Mouse (Mus musculus) forebrain, embryonic 16.5 days (tissue): ENCODE data around the gene Casp6. TPM values are rescaled to one million over a fixed set of nuclear protein-coding genes. Genes with fewer than 3 reads are reported as not detected.

Experiments used
- polyA plus RNA-seq: library from polyadenylated mRNA; unstranded; fragments of >200 nt; fragmentation: Nextera tagmentation; extraction: Ambion mirVana; gene quantifications from 2 replicates; pipeline ENCODE4 v1.2.1, GENCODE M21; 2015

Gene Casp6
- polyA plus RNA-seq, 1 experiment from 2014 or later: 27.4 TPM

Other genes starting within 250 kb of the Casp6 start
- gene Egf, start 146.1 kb upstream of the Casp6 start, polyA plus RNA-seq: 1.4 and 3.0 TPM in 2 replicates
- gene Lrit3, start 97.4 kb upstream of the Casp6 start, polyA plus RNA-seq: not detected in 2 replicates
- gene Rrh, start 78.8 kb upstream of the Casp6 start, polyA plus RNA-seq: 0.25 TPM in 1 of 2 replicates, not detected in the other
- gene Gar1, start 70.0 kb upstream of the Casp6 start, polyA plus RNA-seq: 44.7 and 45.3 TPM in 2 replicates
- 0.22 and 0.26 TPM in 2 replicates for gene Cfi, start 65.5 kb upstream of the Casp6 start, polyA plus RNA-seq
- gene Pla2g12a, start 22.8 kb upstream of the Casp6 start, polyA plus RNA-seq: 32.2 and 34.0 TPM in 2 replicates
- 4.7 and 7.4 TPM in 2 replicates for gene Mcub, start 68.8 kb downstream of the Casp6 start, polyA plus RNA-seq
- 30.7 and 33.6 TPM in 2 replicates for gene Sec24b, start 160.1 kb downstream of the Casp6 start, polyA plus RNA-seq
- gene Col25a1, start 230.1 kb downstream of the Casp6 start, polyA plus RNA-seq: 4.1 and 6.3 TPM in 2 replicates